Mouse (Mus musculus) heart, postnatal 14 days (tissue): ENCODE measurements around the gene Jpt1. TPM values are rescaled to one million over a fixed set of nuclear protein-coding genes. Genes with fewer than 3 reads are reported as not detected.
"Not testable (repeated sequence)": the region's sequence is repeated elsewhere in the genome, so short reads cannot be mapped to it uniquely, and the experiment has no call there.

Source experiments
- DNase-seq, 2 experiments: peaks; one replicate each; pipeline ENCODE4 v3.0.0; 2021 to 2022
- intact Hi-C: fragments of 180-260 bp; cut with DNase I; formaldehyde crosslinking; loops from one replicate; pipeline ENCODE4 v1.15.1; 2025
- total RNA-seq, 2 experiments: library from RNA; stranded (reverse); gene quantifications; 2 replicates each; pipeline ENCODE4 v1.2.3; 2021

Jpt1 gene
- total RNA-seq, 2 experiments from 2014 or later = 159 to 196 TPM

DNA sequence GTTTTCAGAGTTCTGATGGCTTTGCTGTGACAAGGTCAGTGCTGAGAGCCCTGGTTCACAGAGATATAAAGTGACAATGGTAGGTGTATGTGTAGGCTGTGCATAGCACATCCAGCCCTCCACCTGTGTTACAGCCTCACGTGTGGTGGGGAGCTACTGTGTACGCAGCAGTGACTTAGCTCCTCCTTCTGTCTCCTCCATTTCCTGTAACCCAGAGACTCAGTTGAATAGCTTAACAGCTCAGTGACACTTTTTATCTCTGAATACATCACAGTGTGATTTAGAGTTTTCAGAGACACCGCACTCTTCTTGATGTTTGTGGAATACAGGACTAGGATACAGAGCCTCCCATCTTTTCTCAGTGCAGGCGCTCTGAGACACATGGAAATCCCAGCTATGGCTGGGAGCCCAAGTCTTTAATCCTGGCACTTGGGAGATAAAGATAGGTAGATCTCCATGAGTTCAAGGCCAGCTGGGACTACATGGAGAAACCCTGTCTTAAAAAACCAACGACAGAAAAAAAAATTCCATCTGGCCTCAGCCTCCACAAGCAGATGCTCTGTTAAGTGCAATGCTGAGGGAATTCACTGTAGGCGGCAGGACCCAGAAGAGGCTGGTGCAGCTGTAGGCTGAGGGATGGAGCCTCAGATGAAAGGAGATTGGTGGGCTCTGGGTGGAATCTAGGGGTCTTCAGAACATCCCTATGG, 32.5 kb downstream of the Jpt1 start:
- intact Hi-C loops = loop anchor here (5.0 kb wide), 2 partner anchors 121 to 226 kb away; partner anchors contain the start of genes Gga3, Grb2 and Mrps7

GRCm38 (mm10) chr11:115478296-115478938, 35.8 kb downstream of the Jpt1 start:
- intact Hi-C loops = no loop called here
- no peak for DNase-seq

More for the DNA sequence above, 32.5 kb downstream of the Jpt1 start:
- DNase-seq = no peak

DNA sequence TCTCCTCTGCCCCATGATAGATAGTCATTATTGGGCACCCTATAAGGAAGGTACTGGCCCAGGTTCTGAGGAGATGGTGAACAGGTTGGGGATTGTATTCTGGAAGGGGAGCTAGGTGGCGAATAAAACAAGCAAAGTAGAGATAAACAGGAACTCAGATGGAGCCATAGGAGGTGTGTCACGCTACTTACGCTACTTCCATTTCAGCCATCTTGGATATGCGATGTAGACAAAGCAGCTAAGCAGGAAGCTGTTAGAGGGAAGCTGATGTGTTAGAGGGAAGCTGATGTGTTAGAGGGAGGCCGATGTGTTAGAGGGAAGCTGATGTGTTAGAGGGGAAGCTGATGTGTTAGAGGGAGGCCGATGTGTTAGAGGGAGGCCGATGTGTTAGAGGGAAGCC, 36.8 kb downstream of the Jpt1 start:
- intact Hi-C loops, DNase-seq: not testable (repeated sequence)

GRCm38 (mm10) chr11:115476630-115477029, 37.6 kb downstream of the Jpt1 start:
- DNase-seq, intact Hi-C loops: not testable (repeated sequence)

GRCm38 (mm10) chr11:115475758-115476237, 38.4 kb downstream of the Jpt1 start:
- DNase-seq = no peak
- intact Hi-C loops = no loop called here

- DNase-seq = peak; percentile 94 to 97
- intact Hi-C loops = no loop called here
These were observed 39.0 kb downstream of the Jpt1 start, which contains the start of gene Armc7 for GRCm38 (mm10) chr11:115475025-115475757. Gene Armc7 (plus strand): TSS chr11:115475667.

DNA sequence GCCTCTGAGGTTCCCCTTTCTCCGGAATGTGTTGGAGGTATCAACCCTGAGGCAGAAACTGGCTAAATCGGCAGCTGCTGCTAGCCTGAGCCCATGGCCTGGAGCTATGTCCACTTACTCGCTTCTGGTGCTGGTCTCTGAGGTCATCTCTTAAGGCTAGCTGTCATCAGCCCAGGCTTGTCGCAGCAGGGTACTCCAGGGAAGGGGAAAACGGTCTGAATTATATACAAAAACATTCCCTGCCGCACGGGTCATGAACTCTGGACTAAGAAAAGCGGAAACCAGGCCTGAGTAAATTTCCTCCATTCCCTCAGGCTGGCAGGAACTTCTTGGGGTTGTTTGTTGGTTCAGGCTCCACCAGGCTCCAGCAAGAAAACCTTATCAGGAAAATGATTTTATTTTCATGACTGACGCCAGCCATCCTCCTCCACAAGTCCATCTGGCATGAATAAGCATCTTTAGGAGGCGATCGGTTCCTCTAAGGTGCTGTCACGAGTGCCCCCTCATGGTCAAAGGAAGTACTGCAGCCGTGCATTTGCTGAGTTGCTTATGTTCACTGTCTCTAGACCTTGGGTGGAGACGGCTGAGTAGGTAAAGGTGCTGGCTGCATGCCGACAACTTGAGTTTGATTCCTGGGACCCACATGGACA, 40.4 kb downstream of the Jpt1 start:
- peak; percentile 89 to 95 for DNase-seq

DNA sequence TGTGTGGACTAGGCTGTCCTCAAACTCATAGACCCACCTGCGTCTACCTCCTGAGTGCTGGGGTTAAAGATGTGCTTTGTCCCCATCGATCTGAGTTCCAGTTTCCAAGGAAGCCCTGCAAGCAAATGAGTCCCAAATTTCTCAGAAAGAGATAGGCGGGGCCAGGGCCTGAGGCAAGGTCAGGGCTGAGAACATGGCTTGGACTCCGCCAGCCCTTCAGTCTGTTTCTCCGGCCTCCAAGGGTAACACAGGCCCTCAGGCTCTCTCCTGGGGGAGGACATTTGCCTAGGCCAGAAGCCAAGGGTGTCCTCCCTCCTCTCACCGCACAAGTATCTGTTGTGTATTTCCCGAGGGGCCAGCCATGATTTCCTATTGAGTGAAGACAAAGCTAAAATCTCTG, 42.0 kb downstream of the Jpt1 start:
- no peak for DNase-seq
- intact Hi-C loops = loop anchor here (2.0 kb wide), 1 partner anchor 43 kb away; no protein-coding TSS in a partner anchor

More for the DNA sequence above, 40.4 kb downstream of the Jpt1 start:
- intact Hi-C loops = loop anchor here (1.0 to 2.0 kb wide), 2 partner anchors 45 to 115 kb away; no protein-coding TSS in a partner anchor

- DNase-seq = no peak
- intact Hi-C loops = no loop called here
These were observed 47.0 kb downstream of the Jpt1 start for GRCm38 (mm10) chr11:115467217-115467618.

DNA sequence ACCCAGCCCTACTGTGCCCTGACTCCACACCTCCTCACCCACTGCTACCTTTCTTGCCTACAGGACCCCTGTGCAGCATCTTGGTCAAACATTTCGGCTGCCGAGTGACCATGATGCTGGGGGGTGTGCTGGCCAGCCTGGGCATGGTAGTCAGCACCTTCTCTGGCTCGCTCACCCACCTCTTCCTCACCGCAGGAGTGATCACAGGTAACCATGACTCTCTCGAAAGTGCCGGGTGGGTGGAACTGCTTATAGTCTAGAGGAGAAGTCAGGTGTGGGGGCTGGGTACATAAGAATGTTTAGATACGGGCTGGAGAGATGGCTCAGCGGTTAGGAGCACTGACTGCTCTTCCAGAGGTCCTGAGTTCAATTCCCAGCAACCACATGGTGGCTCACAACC, 49.3 kb downstream of the Jpt1 start:
- intact Hi-C loops = no loop called here
- DNase-seq = no peak

GRCm38 (mm10) chr11:115463397-115463796, 50.8 kb downstream of the Jpt1 start:
- intact Hi-C loops = no loop called here
- DNase-seq = no peak

DNA sequence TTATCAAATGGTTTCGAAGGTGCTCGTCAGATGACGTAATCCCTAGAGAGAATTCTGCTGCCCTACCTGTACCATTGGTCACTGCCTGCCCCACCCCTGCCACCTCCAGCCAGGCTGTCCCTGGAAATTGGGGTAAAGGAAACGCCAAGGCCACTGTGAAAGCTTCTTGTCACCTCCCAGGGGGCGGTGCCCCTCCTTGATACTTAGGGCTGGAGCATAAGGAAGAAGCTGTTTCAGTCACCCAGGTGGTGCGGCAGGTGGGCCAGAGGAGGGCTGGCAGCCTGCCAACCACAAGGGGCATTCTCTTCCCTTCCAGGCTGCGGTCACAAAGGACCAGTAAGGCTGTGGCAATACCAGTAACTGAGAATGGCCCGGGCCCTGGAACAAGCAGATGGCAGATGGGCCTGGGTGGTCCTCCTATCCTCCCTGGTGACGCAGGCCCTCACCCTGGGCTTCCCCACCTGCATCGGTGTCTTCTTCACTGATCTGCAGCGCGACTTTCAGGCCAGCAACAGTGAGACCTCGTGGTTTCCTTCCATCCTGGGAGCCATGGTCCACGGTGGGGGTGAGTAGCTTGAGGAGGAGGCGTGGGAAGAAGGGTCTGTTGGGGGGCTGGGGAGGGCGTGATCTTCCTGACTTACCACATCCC, 51.8 kb downstream of the Jpt1 start, which contains the start of gene Slc16a5:
Gene Slc16a5, plus strand, starts transcription at position 232 of the 649 bp plus-strand sequence.
- intact Hi-C loops = no loop called here

GRCm38 (mm10) chr11:115461846-115462242, 52.3 kb downstream of the Jpt1 start:
- no peak for DNase-seq
- intact Hi-C loops = no loop called here

More for the DNA sequence above, 51.8 kb downstream of the Jpt1 start, which contains the start of gene Slc16a5:
- no peak for DNase-seq

DNA sequence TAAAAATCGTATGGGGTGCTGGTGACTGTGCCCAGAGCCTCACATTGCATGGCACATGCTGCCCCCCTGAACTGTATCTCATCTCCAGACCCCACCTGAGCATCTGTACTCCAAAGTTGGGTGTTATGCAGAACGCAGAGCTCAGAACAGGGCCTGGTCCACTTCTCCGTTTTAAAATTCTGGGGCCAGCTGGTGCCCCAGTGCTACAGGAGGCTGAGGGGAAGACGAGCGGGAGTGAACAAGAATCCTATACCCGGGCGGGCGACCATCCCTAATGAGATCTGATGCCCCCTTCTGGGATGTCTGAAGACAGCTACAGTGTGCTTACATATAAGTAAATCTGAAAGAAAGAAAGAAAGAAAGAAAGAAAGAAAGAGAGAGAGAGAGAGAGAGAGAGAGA, 53.2 kb downstream of the Jpt1 start:
- intact Hi-C loops = no loop called here
- DNase-seq = no peak

GRCm38 (mm10) chr11:115457405-115457804, 56.8 kb downstream of the Jpt1 start:
- DNase-seq = no peak

GRCm38 (mm10) chr11:115456182-115456581, 58.0 kb downstream of the Jpt1 start:
- intact Hi-C loops = no loop called here
- no peak for DNase-seq

More at GRCm38 (mm10) chr11:115457405-115457804, 56.8 kb downstream of the Jpt1 start:
- intact Hi-C loops = no loop called here

GRCm38 (mm10) chr11:115455619-115456018, 58.6 kb downstream of the Jpt1 start:
- intact Hi-C loops = no loop called here
- DNase-seq = no peak

DNA sequence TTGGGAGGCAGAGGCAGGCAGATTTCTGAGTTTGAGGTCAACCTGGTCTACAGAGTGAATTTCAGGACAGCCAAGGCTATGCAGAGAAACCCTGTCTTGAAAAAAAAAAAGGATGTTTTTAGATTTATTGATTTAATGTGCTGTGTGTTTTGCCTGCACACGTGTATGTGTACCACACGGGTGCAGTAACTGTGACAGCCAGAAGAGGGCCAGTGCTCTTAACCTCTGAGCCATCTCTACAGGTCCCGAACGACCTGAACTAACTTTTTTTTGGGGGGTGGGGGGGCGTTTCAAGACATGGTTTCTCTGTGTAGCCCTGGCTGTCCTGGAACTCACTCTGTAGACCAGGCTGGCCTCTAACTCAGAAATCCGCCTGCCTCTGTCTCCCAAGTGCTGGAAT, 59.4 kb downstream of the Jpt1 start:
- intact Hi-C loops, DNase-seq: not testable (repeated sequence)

DNA sequence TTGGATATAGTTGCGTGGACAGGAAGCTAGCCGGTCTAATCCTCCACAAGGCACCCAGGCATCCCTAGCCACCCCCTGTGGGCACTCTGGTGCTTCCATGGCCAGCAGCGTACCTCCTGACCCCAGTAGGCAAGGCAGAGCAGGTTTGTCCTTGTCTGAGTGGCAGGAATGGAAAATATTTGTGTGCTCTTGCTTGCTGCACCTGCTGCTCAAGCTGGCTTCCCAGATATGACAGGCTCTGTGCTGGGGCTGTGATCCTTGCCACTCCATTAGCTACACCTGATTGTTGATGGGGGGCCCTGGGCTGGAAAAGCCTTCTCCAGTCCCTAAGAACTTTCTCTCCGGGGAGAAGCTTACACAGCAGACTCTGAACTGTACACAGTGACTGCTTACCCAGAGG, 60.9 kb downstream of the Jpt1 start:
- intact Hi-C loops = no loop called here
- DNase-seq = no peak
